Mouse (Mus musculus) CH12.LX (cell line): Measurements from ENCODE around the gene Tmc2. TPM values are rescaled to one million over a fixed set of nuclear protein-coding genes. Genes with fewer than 3 reads are reported as not detected.

Experiments
- DNase-seq: peaks from one replicate; pipeline ENCODE4 v3.0.0-alpha.2; 2013; ENCODE audit errors: extremely low read depth
- H3K27ac ChIP-seq: 2 replicates; pipeline ENCODE4 v1.5.1; 2012; ENCODE audit warnings: low read depth, mild to moderate bottlenecking, control low read depth, moderate library complexity; ENCODE audit not compliant: insufficient read depth
- H3K27me3 ChIP-seq: replicated peaks from 2 replicates; pipeline ENCODE3; 2012; ENCODE audit warnings: inconsistent platforms
- H3K36me3 ChIP-seq, 2 experiments: replicated peaks in 1 of 2; 2 replicates each; pipeline versions ENCODE3 to v1.6.1; 2012; ENCODE audit warnings: inconsistent platforms in 1 of 2, low read length in 1 of 2, mild to moderate bottlenecking in 1 of 2, mixed read lengths in 1 of 2, moderate library complexity in 1 of 2; ENCODE audit not compliant: control insufficient read depth in 1 of 2, insufficient read depth in 1 of 2
- H3K4me1 ChIP-seq, 2 experiments: 2 replicates each; pipeline ENCODE4 v1.6.1; 2012; ENCODE audit warnings: inconsistent platforms in 1 of 2, moderate library complexity in 1 of 2; ENCODE audit not compliant: insufficient read depth in 2 of 2, control insufficient read depth in 1 of 2
- H3K4me2 ChIP-seq: 2 replicates; pipeline ENCODE4 v1.6.1; 2012; ENCODE audit warnings: low read depth, mild to moderate bottlenecking, control low read depth; ENCODE audit not compliant: poor library complexity, insufficient read depth, severe bottlenecking
- H3K4me3 ChIP-seq, 3 experiments: fragments of 150-350 bp in 1 of 3; sonication (generic) in 1 of 3; replicated peaks in 1 of 3; 2 replicates each; pipeline versions ENCODE3 to v1.5.1; 2011 to 2012; ENCODE audit warnings: low read depth in 2 of 3, low read length in 2 of 3, mild to moderate bottlenecking in 2 of 3, moderate library complexity in 2 of 3, control low read depth in 1 of 3, improper control_type of control experiment in 1 of 3, inconsistent platforms in 1 of 3, mixed read lengths in 1 of 3; ENCODE audit not compliant: poor library complexity in 1 of 3
- H3K79me2 ChIP-seq: replicated peaks from 2 replicates; pipeline ENCODE4 v1.6.1; 2012; ENCODE audit warnings: mild to moderate bottlenecking, moderate library complexity; ENCODE audit not compliant: control insufficient read depth, poor library complexity, insufficient read depth, severe bottlenecking; ENCODE audit errors: extremely low read depth
- H3K9ac ChIP-seq: 2 replicates; pipeline ENCODE4 v1.6.1; 2012; ENCODE audit warnings: low read depth, mild to moderate bottlenecking, control low read depth, moderate library complexity; ENCODE audit not compliant: insufficient read depth
- H3K9me3 ChIP-seq: replicated peaks from 2 replicates; pipeline ENCODE3; 2012; ENCODE audit warnings: low read length, inconsistent platforms, mixed read lengths
- CHD2 ChIP-seq: IDR thresholded peaks from 2 replicates; pipeline ENCODE4 v1.6.1; 2011; ENCODE audit warnings: low read length, improper control_type of control experiment
- EP300 ChIP-seq: IDR thresholded peaks from 2 replicates; pipeline ENCODE4 v1.6.1; 2011; ENCODE audit warnings: low read length, improper control_type of control experiment
- ETS1 ChIP-seq: conservative IDR thresholded peaks from 2 replicates; pipeline ENCODE4 v1.6.1; 2012; ENCODE audit warnings: low read depth, mild to moderate bottlenecking, inconsistent platforms, low read length, improper control_type of control experiment, moderate library complexity
- HCFC1 ChIP-seq: IDR thresholded peaks from 2 replicates; pipeline ENCODE4 v1.6.1; 2012; ENCODE audit warnings: low read depth, mild to moderate bottlenecking, inconsistent platforms, low read length, improper control_type of control experiment
- JUN ChIP-seq: IDR thresholded peaks from 2 replicates; pipeline ENCODE4 v1.6.1; 2011; ENCODE audit warnings: low read depth, mild to moderate bottlenecking, low read length, improper control_type of control experiment, moderate library complexity; ENCODE audit not compliant: insufficient read depth
- MAFK ChIP-seq: IDR thresholded peaks from 2 replicates; pipeline ENCODE4 v1.6.1; 2011; ENCODE audit warnings: low read length, improper control_type of control experiment; ENCODE audit not compliant: insufficient replicate concordance
- MAX ChIP-seq: IDR thresholded peaks from 2 replicates; pipeline ENCODE4 v1.6.1; 2011; ENCODE audit warnings: low read length, improper control_type of control experiment
- MEF2A ChIP-seq: IDR thresholded peaks from 2 replicates; pipeline ENCODE4 v1.6.1; 2014; ENCODE audit warnings: low read depth, mild to moderate bottlenecking, inconsistent platforms, low read length, improper control_type of control experiment, borderline replicate concordance
- MXI1 ChIP-seq: IDR thresholded peaks from 2 replicates; pipeline ENCODE4 v1.6.1; 2011; ENCODE audit warnings: mild to moderate bottlenecking, low read depth, low read length, improper control_type of control experiment
- MYC ChIP-seq: IDR thresholded peaks from 2 replicates; pipeline ENCODE4 v1.6.1; 2011; ENCODE audit warnings: low read depth, mild to moderate bottlenecking, improper control_type of control experiment, low read length
- NELFE ChIP-seq: IDR thresholded peaks from 2 replicates; pipeline ENCODE4 v1.6.1; 2011; ENCODE audit warnings: low read depth, low read length, improper control_type of control experiment
- RAD21 ChIP-seq: IDR thresholded peaks from 2 replicates; pipeline ENCODE4 v1.6.1; 2011; ENCODE audit warnings: low read depth, mild to moderate bottlenecking, low read length, improper control_type of control experiment, moderate library complexity
- RCOR1 ChIP-seq: conservative IDR thresholded peaks from 2 replicates; pipeline ENCODE4 v1.6.1; 2012; ENCODE audit warnings: low read depth, mild to moderate bottlenecking, inconsistent platforms, low read length, improper control_type of control experiment
- SMC3 ChIP-seq: IDR thresholded peaks from 2 replicates; pipeline ENCODE4 v1.6.1; 2011; ENCODE audit warnings: low read depth, low read length, improper control_type of control experiment
- TBP ChIP-seq: conservative IDR thresholded peaks from 2 replicates; pipeline ENCODE4 v1.6.1; 2011; ENCODE audit warnings: low read depth, low read length, improper control_type of control experiment
- UBTF ChIP-seq: IDR thresholded peaks from 2 replicates; pipeline ENCODE4 v1.6.1; 2012; ENCODE audit warnings: low read depth, mild to moderate bottlenecking, inconsistent platforms, low read length, improper control_type of control experiment, moderate library complexity
- USF1 ChIP-seq: IDR thresholded peaks from 2 replicates; pipeline ENCODE4 v1.6.1; 2014; ENCODE audit warnings: low read depth, mild to moderate bottlenecking, inconsistent platforms, low read length, improper control_type of control experiment
- USF2 ChIP-seq: conservative IDR thresholded peaks from 2 replicates; pipeline ENCODE4 v1.6.1; 2011; ENCODE audit warnings: low read depth, low read length, improper control_type of control experiment
- ZKSCAN1 ChIP-seq: IDR thresholded peaks from 2 replicates; pipeline ENCODE4 v1.6.1; 2012; ENCODE audit warnings: low read depth, inconsistent platforms, low read length, improper control_type of control experiment, borderline replicate concordance
- ZMIZ1 ChIP-seq: IDR thresholded peaks from 2 replicates; pipeline ENCODE4 v1.6.1; 2012; ENCODE audit warnings: low read depth, mild to moderate bottlenecking, inconsistent platforms, low read length, improper control_type of control experiment
- dilution Hi-C: fragments of 300-500 bp; cut with MboI; formaldehyde crosslinking; loops from 2 replicates; pipeline ENCODE4 v1.14.3; 2020; ENCODE audit warnings: low sequenced_read_pairs; ENCODE audit not compliant: extremely low pct_unique_long_range_greater_than_20kb, extremely low pct_ligation_motif_present
- in situ Hi-C: fragments of 300-500 bp; cut with MboI; formaldehyde crosslinking; loops from 3 replicates; pipeline ENCODE4 v1.14.3; 2019; ENCODE audit warnings: low sequenced_read_pairs, low pct_ligation_motif_present, low pct_unique_long_range_greater_than_20kb, mixed read lengths
- polyA plus RNA-seq: library from polyadenylated mRNA; unstranded; fragments of >175 nt; gene quantifications from 2 replicates; pipeline ENCODE4 v1.2.1, GENCODE M21; 2012; ENCODE audit warnings: low read depth; ENCODE audit not compliant: insufficient read length
- total RNA-seq, 2 experiments: library from RNA; depleted of rRNA; stranded (reverse); fragments of 300-350 nt in 1 of 2; fragments of >200 nt in 1 of 2; gene quantifications; 2 replicates each; pipeline ENCODE4 v1.2.3; 2012 to 2014

The Tmc2 gene
- total and polyA plus RNA-seq, 3 experiments: not detected

DNA sequence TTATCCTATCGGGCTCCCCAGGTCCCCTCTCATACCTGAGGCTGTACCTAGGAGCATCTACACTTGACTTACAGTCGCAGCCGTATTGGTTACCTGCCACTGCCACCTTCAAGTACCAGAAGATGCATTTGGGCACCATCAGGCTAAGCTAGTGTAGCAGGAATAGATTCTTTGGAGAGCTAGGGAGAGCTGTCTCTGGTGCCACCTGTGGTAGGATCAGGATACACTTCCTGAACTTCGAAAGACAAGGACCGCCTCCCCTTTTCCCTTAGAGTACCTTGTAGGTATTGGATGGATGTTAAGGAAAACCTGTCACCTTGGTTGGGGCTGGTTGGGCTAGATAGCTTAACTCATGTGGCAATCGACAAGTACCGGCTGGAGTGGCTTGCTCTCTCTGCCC lies 73.1 kb downstream of the Tmc2 start:
- Histone ChIP-seq H3K9ac (no peak overlapping the region), H3K27ac (no peak overlapping the region), H3K36me3 (peaks cover 0 to 3% of the 10 kb centered on the region in 2 experiments), H3K4me2 (no peak overlapping the region), H3K9me3 (no peaks in the 10 kb centered on the region), H3K79me2 (no peaks in the 10 kb centered on the region), H3K4me1 (peaks cover 6 to 10% of the 10 kb centered on the region in 2 experiments; a peak in 3 of 4 replicates), H3K4me3 (no peak overlapping the region), H3K27me3 (no peaks in the 10 kb centered on the region)
- dilution Hi-C loops (no loop called here), in situ Hi-C loops (no loop called here)
- TF ChIP-seq SMC3: no peak
- no peak for TF ChIP-seq MAX
- no peak for TF ChIP-seq JUN
- no peak for TF ChIP-seq TBP
- no peak for TF ChIP-seq HCFC1
- TF ChIP-seq ZKSCAN1: no peak
- no peak for TF ChIP-seq RCOR1
- TF ChIP-seq USF1: no peak
- no peak for TF ChIP-seq NELFE
- no peak for TF ChIP-seq EP300
- TF ChIP-seq ZMIZ1: no peak
- no peak for TF ChIP-seq MAFK
- no peak for TF ChIP-seq MEF2A
- TF ChIP-seq ETS1: no peak
- TF ChIP-seq CHD2: no peak
- no peak for TF ChIP-seq USF2
- no peak for DNase-seq

DNA sequence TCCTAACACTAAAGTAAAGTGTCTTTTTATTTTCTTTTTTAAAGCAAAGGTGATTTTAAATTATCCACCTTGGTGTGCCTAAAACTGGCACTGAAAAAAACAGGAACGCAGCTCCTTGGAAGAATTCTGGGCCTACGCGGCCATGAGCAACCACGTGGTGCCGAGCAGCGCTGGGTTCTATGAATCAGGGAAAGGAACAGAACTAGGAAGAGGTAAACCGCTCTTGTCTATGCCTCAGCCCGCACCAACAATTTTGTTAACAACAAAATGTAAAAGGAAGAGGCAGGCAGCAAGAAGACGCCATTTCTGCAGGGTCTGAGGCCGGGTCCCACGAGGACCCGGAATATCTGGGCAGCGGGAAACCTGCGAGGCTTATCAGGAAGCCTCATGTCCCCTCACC lies 78.7 kb downstream of the Tmc2 start:
- peaks cover 33 to 41% of the 10 kb centered on the region in 2 experiments for H3K36me3 ChIP-seq
- TF ChIP-seq MAFK (no peak), ETS1 (no peak), RAD21 (no peak), UBTF (no peak), MAX (peak; percentile 94), NELFE (no peak), MYC (peak; percentile 91; the same call in 1 of the 2 replicates), USF1 (0 out of 2 replicates have a peak, but pooled peaks have one; percentile 7), MXI1 (peak; percentile 56; the same call in 1 of the 2 replicates), USF2 (peak; percentile 16; the same call in 1 of the 2 replicates), TBP (no peak)
- TF ChIP-seq, all 38 proteins: peak for 5
- in situ Hi-C loops (no loop called here), dilution Hi-C loops (no loop called here)
- Histone ChIP-seq H3K4me2 (peak overlapping the region; percentile 76; the same call in 1 of the 2 replicates), H3K27ac (peak overlapping the region; percentile 34; the same call in 1 of the 2 replicates), H3K27me3 (no peaks in the 10 kb centered on the region), H3K4me1 (peaks cover 15 to 39% of the 10 kb centered on the region in 2 experiments), H3K9me3 (no peaks in the 10 kb centered on the region), H3K9ac (peak overlapping the region; percentile 100), H3K4me3 (peak overlapping the region; percentile 69 to 97 (median 76)), H3K79me2 (peaks cover 37% of the 10 kb centered on the region)
- DNase-seq: no peak
